Mouse (Mus musculus) stomach, postnatal 0 days (tissue): Measurements from ENCODE around the gene Crispld2. TPM values are rescaled to one million over a fixed set of nuclear protein-coding genes. Genes with fewer than 3 reads are reported as not detected.

Experiments used
- ATAC-seq: fragments of 200-750 bp; cut with Nextera tagmentation; 2 replicates; pipeline ENCODE4 v1.8.0; 2017; ENCODE audit not compliant: low FRiP score, low TSS enrichment
- DNase-seq: peaks from one replicate; pipeline ENCODE4 v3.0.0-alpha.2; 2016; ENCODE audit warnings: low spot score
- H3K27ac ChIP-seq: fragments of 300-500 bp; sonication (generic); replicated peaks from 2 replicates; pipeline ENCODE4 v1.5.1; 2014; ENCODE audit warnings: mild to moderate bottlenecking, control low read depth
- H3K27me3 ChIP-seq: fragments of 300-500 bp; sonication (generic); 2 replicates; pipeline ENCODE4 v1.6.1; 2014; ENCODE audit warnings: low read length; ENCODE audit not compliant: control insufficient read depth, insufficient read depth
- H3K36me3 ChIP-seq: fragments of 300-500 bp; sonication (generic); 2 replicates; pipeline ENCODE4 v1.6.1; 2014; ENCODE audit warnings: low read length, mixed read lengths; ENCODE audit not compliant: control insufficient read depth, insufficient read depth
- H3K4me1 ChIP-seq: fragments of 300-500 bp; sonication (generic); replicated peaks from 2 replicates; pipeline ENCODE4 v1.6.1; 2014; ENCODE audit warnings: antibody characterized with exemption; ENCODE audit not compliant: control insufficient read depth, insufficient read depth
- H3K4me2 ChIP-seq: fragments of 300-500 bp; sonication (generic); replicated peaks from 2 replicates; pipeline ENCODE4 v1.6.1; 2014; ENCODE audit warnings: low read depth, mild to moderate bottlenecking, control low read depth, moderate library complexity
- H3K4me3 ChIP-seq: fragments of 300-500 bp; sonication (generic); 2 replicates; pipeline ENCODE4 v1.5.1; 2014; ENCODE audit warnings: low read depth, low read length, control low read depth
- H3K9ac ChIP-seq: fragments of 300-500 bp; sonication (generic); 2 replicates; pipeline ENCODE4 v1.6.1; 2014; ENCODE audit warnings: mild to moderate bottlenecking, low read length, control low read depth, mixed read lengths
- H3K9me3 ChIP-seq: fragments of 300-500 bp; sonication (generic); 2 replicates; pipeline ENCODE4 v1.6.1; 2016; ENCODE audit warnings: low read length; ENCODE audit not compliant: control insufficient read depth
- CTCF ChIP-seq: IDR thresholded peaks from 2 replicates; pipeline ENCODE4 v1.5.1; 2016; ENCODE audit warnings: antibody characterized with exemption, low read depth, mild to moderate bottlenecking, moderate library complexity
- EP300 ChIP-seq: optimal IDR thresholded peaks from 2 replicates; pipeline ENCODE3; 2016; ENCODE audit warnings: antibody characterized with exemption
- WGBS: fragments of 180-500 bp; shearing (Covaris S2); extraction: QIAGEN DNeasy Blood & Tissue Kit; methylation state at CpG from one replicate; pipeline ENCODE4 v1.1.7; 2014; 5-methylcytosine and 5-hydroxymethylcytosine counted together
- polyA plus RNA-seq: library from polyadenylated mRNA; unstranded; fragments of >200 nt; fragmentation: Nextera tagmentation; extraction: Ambion mirVana; gene quantifications from 2 replicates; pipeline ENCODE4 v1.2.1, GENCODE M21; 2015

The Crispld2 gene
- polyA plus RNA-seq, 1 experiment from 2014 or later: 29.6 TPM

GRCm38 (mm10) chr8:120074516-120074915 is 82.3 kb downstream of the Crispld2 start:
- DNase-seq (no peak), ATAC-seq (no peak)
- no peaks in the 10 kb centered on the region for H3K36me3 ChIP-seq
- H3K27me3 ChIP-seq: no peaks in the 10 kb centered on the region
- H3K4me3 ChIP-seq: no peak overlapping the region
- 68% methylated on average over 6 of the region's 6 CpGs for WGBS
- 0 out of 2 replicates have a peak, but pooled peaks cover 4% of the 10 kb centered on the region for H3K4me1 ChIP-seq
- no peak overlapping the region for H3K27ac ChIP-seq
- H3K9me3 ChIP-seq: no peaks in the 10 kb centered on the region
- no peak overlapping the region for H3K9ac ChIP-seq
- no peak overlapping the region for H3K4me2 ChIP-seq
- TF ChIP-seq EP300: no peak
- TF ChIP-seq CTCF: peak; percentile 40

- Histone ChIP-seq H3K4me3 (no peak overlapping the region), H3K4me2 (no peak overlapping the region), H3K27me3 (no peaks in the 10 kb centered on the region), H3K4me1 (0 out of 2 replicates have a peak, but pooled peaks cover 4% of the 10 kb centered on the region), H3K9me3 (no peaks in the 10 kb centered on the region), H3K27ac (peak overlapping the region; percentile 78), H3K36me3 (no peaks in the 10 kb centered on the region), H3K9ac (peak overlapping the region; percentile 41; the same call in 1 of the 2 replicates)
- no peak for TF ChIP-seq CTCF
- no peak for TF ChIP-seq EP300
- ATAC-seq (no peak), DNase-seq (peak; percentile 35)
- 44% methylated on average over 6 of the region's 6 CpGs for WGBS
Observed at GRCm38 (mm10) chr8:120075347-120075746, 83.1 kb downstream of the Crispld2 start.

GRCm38 (mm10) chr8:120078080-120078479 is 85.8 kb downstream of the Crispld2 start:
- WGBS: 9% methylated on average over 10 of the region's 10 CpGs

GRCm38 (mm10) chr8:120079361-120079760 is 87.1 kb downstream of the Crispld2 start:
- Histone ChIP-seq H3K9ac (no peak overlapping the region), H3K4me1 (no peaks in the 10 kb centered on the region), H3K9me3 (no peaks in the 10 kb centered on the region), H3K36me3 (peaks cover 15% of the 10 kb centered on the region), H3K27me3 (no peaks in the 10 kb centered on the region), H3K27ac (no peak overlapping the region), H3K4me3 (no peak overlapping the region), H3K4me2 (no peak overlapping the region)
- ATAC-seq (no peak), DNase-seq (no peak)
- no peak for TF ChIP-seq CTCF
- TF ChIP-seq EP300: no peak
- WGBS: 57% methylated on average over 5 of the region's 5 CpGs

More at GRCm38 (mm10) chr8:120078080-120078479, 85.8 kb downstream of the Crispld2 start:
- H3K9me3 ChIP-seq: no peaks in the 10 kb centered on the region
- H3K27ac ChIP-seq: no peak overlapping the region
- no peak overlapping the region for H3K4me3 ChIP-seq
- H3K9ac ChIP-seq: no peak overlapping the region; the same call in 1 of the 2 replicates
- DNase-seq (peak; percentile 87), ATAC-seq (peak; percentile 84)
- no peak overlapping the region for H3K4me2 ChIP-seq
- peaks cover 14% of the 10 kb centered on the region for H3K36me3 ChIP-seq
- no peaks in the 10 kb centered on the region for H3K27me3 ChIP-seq
- TF ChIP-seq EP300: no peak
- peak; percentile 84 for TF ChIP-seq CTCF
- H3K4me1 ChIP-seq: no peaks in the 10 kb centered on the region

GRCm38 (mm10) chr8:120083261-120083660 is 91.0 kb downstream of the Crispld2 start:
- Histone ChIP-seq H3K4me2 (no peak overlapping the region), H3K36me3 (peaks cover 46% of the 10 kb centered on the region), H3K27me3 (no peaks in the 10 kb centered on the region), H3K9ac (no peak overlapping the region), H3K4me3 (no peak overlapping the region), H3K27ac (no peak overlapping the region), H3K9me3 (no peaks in the 10 kb centered on the region), H3K4me1 (no peaks in the 10 kb centered on the region)
- DNase-seq (no peak), ATAC-seq (no peak)
- WGBS: 88% methylated on average over 8 of the region's 8 CpGs
- TF ChIP-seq EP300: no peak
- no peak for TF ChIP-seq CTCF

GRCm38 (mm10) chr8:120084783-120085182 is 92.5 kb downstream of the Crispld2 start:
- H3K27ac ChIP-seq: no peak overlapping the region
- no peaks in the 10 kb centered on the region for H3K9me3 ChIP-seq
- H3K27me3 ChIP-seq: no peaks in the 10 kb centered on the region
- H3K4me2 ChIP-seq: no peak overlapping the region
- no peak overlapping the region for H3K4me3 ChIP-seq
- no peak for DNase-seq
- TF ChIP-seq CTCF (no peak), EP300 (no peak)
- no peak overlapping the region for H3K9ac ChIP-seq
- H3K4me1 ChIP-seq: no peaks in the 10 kb centered on the region
- H3K36me3 ChIP-seq: peaks cover 48% of the 10 kb centered on the region
- ATAC-seq: no peak
- 85% methylated on average over 8 of the region's 8 CpGs for WGBS
